Mouse (Mus musculus): ENCODE data around the gene Hist1h2af. TPM values are rescaled to one million over a fixed set of nuclear protein-coding genes. Genes with fewer than 3 reads are reported as not detected.
"Not testable (repeated sequence)": the region's sequence is repeated elsewhere in the genome, so short reads cannot be mapped to it uniquely, and the experiment has no call there.

Hist1h2af gene
- polyA plus RNA-seq, 1 experiment from 2014 or later = 2.0 TPM

GRCm38 (mm10) chr13:23575864-23576313 lies 42.2 kb downstream of the Hist1h2af start:
- not testable (repeated sequence) for H3K9me3 ChIP-seq (replicated peaks; ENCODE audit: control insufficient read depth, low read length); ATAC-seq (ENCODE audit: low read depth); H3K36me3 ChIP-seq (ENCODE audit: control insufficient read depth, insufficient read depth); H3K27me3 ChIP-seq (ENCODE audit: control insufficient read depth, insufficient read depth, low read depth, low read length)
- H3K4me3 ChIP-seq (ENCODE audit: low read depth, low read length) = peak overlapping the region; percentile 64
- H3K4me2 ChIP-seq (ENCODE audit: low read depth, low read length) = peak overlapping the region; percentile 70
- H3K27ac ChIP-seq (ENCODE audit: low read length) = peak overlapping the region; percentile 90
- peaks cover 15% of the 10 kb centered on the region for H3K4me1 ChIP-seq (ENCODE audit: control insufficient read depth, low read depth, low read length)
- WGBS (ENCODE audit: insufficient replicate concordance) = under 1% methylated on average over 14 of the region's 40 CpGs
- peak overlapping the region; percentile 77 for H3K9ac ChIP-seq (ENCODE audit: low read depth, low read length)

- H3K27me3 ChIP-seq (ENCODE audit: control insufficient read depth, insufficient read depth, low read depth, low read length) = no peaks in the 10 kb centered on the region
- H3K4me1 ChIP-seq (ENCODE audit: control insufficient read depth, low read depth, low read length) = peaks cover 17% of the 10 kb centered on the region
- 4% methylated on average over 7 of the region's 7 CpGs for WGBS (ENCODE audit: insufficient replicate concordance)
- peak overlapping the region; percentile 64 for H3K4me3 ChIP-seq (ENCODE audit: low read depth, low read length)
- peak overlapping the region; percentile 90 for H3K27ac ChIP-seq (ENCODE audit: low read length)
- no peaks in the 10 kb centered on the region for H3K9me3 ChIP-seq (replicated peaks; ENCODE audit: control insufficient read depth, low read length)
- H3K4me2 ChIP-seq (ENCODE audit: low read depth, low read length) = peak overlapping the region; percentile 70
- peak overlapping the region; percentile 77 for H3K9ac ChIP-seq (ENCODE audit: low read depth, low read length)
- no peaks in the 10 kb centered on the region for H3K36me3 ChIP-seq (ENCODE audit: control insufficient read depth, insufficient read depth)
- ATAC-seq (ENCODE audit: low read depth) = no peak
Measured at GRCm38 (mm10) chr13:23576351-23576881, 42.7 kb downstream of the Hist1h2af start.

- Histone ChIP-seq H3K9ac (ENCODE audit: low read depth, low read length) (peak overlapping the region; percentile 77), H3K9me3 (replicated peaks; ENCODE audit: control insufficient read depth, low read length) (no peaks in the 10 kb centered on the region), H3K27me3 (ENCODE audit: control insufficient read depth, insufficient read depth, low read depth, low read length) (no peaks in the 10 kb centered on the region), H3K27ac (ENCODE audit: low read length) (peak overlapping the region; percentile 90), H3K4me1 (ENCODE audit: control insufficient read depth, low read depth, low read length) (peaks cover 20% of the 10 kb centered on the region), H3K4me3 (ENCODE audit: low read depth, low read length) (peak overlapping the region; percentile 64), H3K36me3 (ENCODE audit: control insufficient read depth, insufficient read depth) (no peaks in the 10 kb centered on the region), H3K4me2 (ENCODE audit: low read depth, low read length) (peak overlapping the region; percentile 70)
- no peak for ATAC-seq (ENCODE audit: low read depth)
- 34% methylated on average over 6 of the region's 6 CpGs for WGBS (ENCODE audit: insufficient replicate concordance)
Measured at GRCm38 (mm10) chr13:23576906-23577639, 43.4 kb downstream of the Hist1h2af start.

- H3K9ac ChIP-seq (ENCODE audit: low read depth, low read length) = peak overlapping the region; percentile 54
- 63% methylated on average over 1 of the region's 1 CpGs for WGBS (ENCODE audit: insufficient replicate concordance)
- no peak for ATAC-seq (ENCODE audit: low read depth)
- H3K27me3 ChIP-seq (ENCODE audit: control insufficient read depth, insufficient read depth, low read depth, low read length) = no peaks in the 10 kb centered on the region
- H3K36me3 ChIP-seq (ENCODE audit: control insufficient read depth, insufficient read depth) = no peaks in the 10 kb centered on the region
- peak overlapping the region; percentile 32 for H3K4me2 ChIP-seq (ENCODE audit: low read depth, low read length)
- H3K4me3 ChIP-seq (ENCODE audit: low read depth, low read length) = peak overlapping the region; percentile 34
- peak overlapping the region; percentile 80 for H3K27ac ChIP-seq (ENCODE audit: low read length)
- H3K4me1 ChIP-seq (ENCODE audit: control insufficient read depth, low read depth, low read length) = peaks cover 26% of the 10 kb centered on the region
- no peaks in the 10 kb centered on the region for H3K9me3 ChIP-seq (replicated peaks; ENCODE audit: control insufficient read depth, low read length)
Measured at GRCm38 (mm10) chr13:23577835-23578234, 44.1 kb downstream of the Hist1h2af start.

GRCm38 (mm10) chr13:23581408-23582218 lies 47.9 kb downstream of the Hist1h2af start, which contains the start of gene Hist1h4d:
TSS of gene Hist1h4d (plus strand) at chr13:23581598.
- Histone ChIP-seq H3K4me1 (ENCODE audit: control insufficient read depth, low read depth, low read length) (peaks cover 40% of the 10 kb centered on the region), H3K4me2 (ENCODE audit: low read depth, low read length) (peak within 1 kb of the TSS; percentile 69), H3K27ac (ENCODE audit: low read length) (peak within 1 kb of the TSS; percentile 100), H3K27me3 (ENCODE audit: control insufficient read depth, insufficient read depth, low read depth, low read length) (no peaks in the 10 kb centered on the region), H3K4me3 (ENCODE audit: low read depth, low read length) (peak within 1 kb of the TSS; percentile 69), H3K9me3 (replicated peaks; ENCODE audit: control insufficient read depth, low read length) (no peaks in the 10 kb centered on the region), H3K9ac (ENCODE audit: low read depth, low read length) (peak within 1 kb of the TSS; percentile 79), H3K36me3 (ENCODE audit: control insufficient read depth, insufficient read depth) (no peaks in the 10 kb centered on the region)
- ATAC-seq (ENCODE audit: low read depth) = peak; percentile 81
- under 1% methylated on average over 43 of the region's 43 CpGs for WGBS (ENCODE audit: insufficient replicate concordance)

- Histone ChIP-seq H3K4me1 (ENCODE audit: control insufficient read depth, low read depth, low read length) (peaks cover 32% of the 10 kb centered on the region), H3K9me3 (replicated peaks; ENCODE audit: control insufficient read depth, low read length) (no peaks in the 10 kb centered on the region), H3K4me2 (ENCODE audit: low read depth, low read length) (peak overlapping the region; percentile 69), H3K27ac (ENCODE audit: low read length) (peak overlapping the region; percentile 100), H3K36me3 (ENCODE audit: control insufficient read depth, insufficient read depth) (no peaks in the 10 kb centered on the region), H3K4me3 (ENCODE audit: low read depth, low read length) (peak overlapping the region; percentile 69), H3K9ac (ENCODE audit: low read depth, low read length) (peak overlapping the region; percentile 79), H3K27me3 (ENCODE audit: control insufficient read depth, insufficient read depth, low read depth, low read length) (no peaks in the 10 kb centered on the region)
- no peak; the same call in 1 of the 2 replicates for ATAC-seq (ENCODE audit: low read depth)
- 8% methylated on average over 6 of the region's 6 CpGs for WGBS (ENCODE audit: insufficient replicate concordance)
Measured at GRCm38 (mm10) chr13:23582219-23583056, 48.7 kb downstream of the Hist1h2af start.

- no peaks in the 10 kb centered on the region for H3K9me3 ChIP-seq (replicated peaks; ENCODE audit: control insufficient read depth, low read length)
- no peaks in the 10 kb centered on the region for H3K36me3 ChIP-seq (ENCODE audit: control insufficient read depth, insufficient read depth)
- peak overlapping the region; percentile 69 for H3K4me3 ChIP-seq (ENCODE audit: low read depth, low read length)
- ATAC-seq (ENCODE audit: low read depth) = no peak
- H3K27ac ChIP-seq (ENCODE audit: low read length) = peak overlapping the region; percentile 100
- H3K4me2 ChIP-seq (ENCODE audit: low read depth, low read length) = peak overlapping the region; percentile 69
- peak overlapping the region; percentile 79 for H3K9ac ChIP-seq (ENCODE audit: low read depth, low read length)
- peaks cover 31% of the 10 kb centered on the region for H3K4me1 ChIP-seq (ENCODE audit: control insufficient read depth, low read depth, low read length)
- no peaks in the 10 kb centered on the region for H3K27me3 ChIP-seq (ENCODE audit: control insufficient read depth, insufficient read depth, low read depth, low read length)
Measured at GRCm38 (mm10) chr13:23583387-23584068, 49.8 kb downstream of the Hist1h2af start.

All from liver, embryonic 16.5 days (tissue).